Mouse (Mus musculus): ENCODE measurements around the gene Treh.

Gene Treh

DNA sequence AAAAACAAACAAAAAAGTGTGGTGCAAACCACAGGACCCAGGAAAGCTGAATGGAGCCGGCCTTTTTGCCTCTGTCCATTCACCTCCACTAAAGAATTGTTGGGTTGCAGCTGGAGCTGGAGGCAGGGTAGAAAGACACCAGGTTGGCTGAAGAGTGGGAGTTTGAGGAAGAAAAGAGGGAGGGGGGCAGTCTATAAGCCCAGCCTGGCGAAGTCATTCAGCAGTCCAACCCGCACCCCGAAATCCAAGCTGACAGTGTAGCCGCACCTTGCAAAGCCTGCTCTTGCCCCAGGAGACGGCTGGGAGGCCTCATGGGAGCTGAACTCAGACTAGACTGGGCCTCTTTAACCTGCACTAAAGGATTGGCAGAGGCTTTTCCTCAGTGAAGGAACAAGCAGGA, 62.9 kb downstream of the Treh start:
- no peak for DNase-seq (ENCODE audit: low spot score in 2 of 2)
